Mouse (Mus musculus): ENCODE data around the gene Stk4. TPM values are rescaled to one million over a fixed set of nuclear protein-coding genes. Genes with fewer than 3 reads are reported as not detected.
A peak's percentile ranks its signal among the peaks of the same experiment; 100 is the strongest.

Stk4 gene
- 69.9 and 82.6 TPM in 2 replicates for polyA plus RNA-seq (2012; ENCODE audit: insufficient read depth, insufficient read length, missing spikeins)

- no peak for TF ChIP-seq CTCF (IDR thresholded peaks at IDR 0.05; ENCODE audit: low read depth, low read length)
- no peak for TF ChIP-seq POLR2A (IDR thresholded peaks at IDR 0.05; ENCODE audit: borderline replicate concordance, low read depth, low read length)
- peak within 1 kb of the TSS; percentile 88 for H3K27ac ChIP-seq (ENCODE audit: insufficient read depth, low read depth, low read length)
- H3K4me3 ChIP-seq (ENCODE audit: insufficient read depth, low read length): peak within 1 kb of the TSS; percentile 99
- peaks cover 15% of the 10 kb centered on the region for H3K4me1 ChIP-seq (ENCODE audit: control insufficient read depth, insufficient read depth, low read length)
Observed at GRCm38 (mm10) chr2:164070142-164070764, at the start of gene Stk4. Gene Stk4, plus strand, starts transcription at chr2:164070322.

- Histone ChIP-seq H3K4me3 (ENCODE audit: insufficient read depth, low read length) (no peak overlapping the region), H3K27ac (ENCODE audit: insufficient read depth, low read depth, low read length) (no peak overlapping the region), H3K4me1 (ENCODE audit: control insufficient read depth, insufficient read depth, low read length) (peaks cover 9% of the 10 kb centered on the region; the same call in 1 of the 2 replicates)
- TF ChIP-seq POLR2A (IDR thresholded peaks at IDR 0.05; ENCODE audit: borderline replicate concordance, low read depth, low read length) (no peak), CTCF (IDR thresholded peaks at IDR 0.05; ENCODE audit: low read depth, low read length) (no peak)
Observed at GRCm38 (mm10) chr2:164022104-164022503, 48.0 kb upstream of the Stk4 start.

GRCm38 (mm10) chr2:164025150-164025549 lies 45.0 kb upstream of the Stk4 start, which contains the start of gene Pabpc1l:
Gene Pabpc1l, plus strand, starts transcription at chr2:164025450.
- H3K27ac ChIP-seq (ENCODE audit: insufficient read depth, low read depth, low read length): no peak within 1 kb of the TSS
- no peak for TF ChIP-seq POLR2A (IDR thresholded peaks at IDR 0.05; ENCODE audit: borderline replicate concordance, low read depth, low read length)
- TF ChIP-seq CTCF (IDR thresholded peaks at IDR 0.05; ENCODE audit: low read depth, low read length): no peak
- H3K4me1 ChIP-seq (ENCODE audit: control insufficient read depth, insufficient read depth, low read length): 0 out of 2 replicates have a peak, but pooled peaks cover 2% of the 10 kb centered on the region
- H3K4me3 ChIP-seq (ENCODE audit: insufficient read depth, low read length): no peak within 1 kb of the TSS

DNA sequence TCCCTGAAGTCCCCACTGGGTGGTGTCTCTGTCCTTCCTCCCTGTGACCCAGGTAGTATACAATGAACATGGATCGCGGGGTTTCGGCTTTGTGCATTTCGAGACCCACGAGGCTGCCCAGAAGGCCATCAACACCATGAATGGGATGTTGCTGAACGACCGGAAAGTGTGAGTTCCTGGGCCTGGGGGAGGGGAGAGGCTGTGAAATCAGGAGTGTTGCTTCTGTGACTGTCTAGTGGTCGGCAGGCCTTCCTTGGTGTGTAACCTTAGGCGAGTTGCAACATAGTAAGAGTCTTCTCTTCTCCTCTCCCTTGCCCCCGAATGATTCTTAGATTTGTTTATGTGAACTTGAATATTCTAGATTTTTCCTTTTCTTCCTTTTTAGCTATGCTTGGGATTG lies 39.0 kb upstream of the Stk4 start:
- Histone ChIP-seq H3K27ac (ENCODE audit: insufficient read depth, low read depth, low read length) (no peak overlapping the region), H3K4me3 (ENCODE audit: insufficient read depth, low read length) (no peak overlapping the region), H3K4me1 (ENCODE audit: control insufficient read depth, insufficient read depth, low read length) (no peaks in the 10 kb centered on the region)
- TF ChIP-seq POLR2A (IDR thresholded peaks at IDR 0.05; ENCODE audit: borderline replicate concordance, low read depth, low read length) (no peak), CTCF (IDR thresholded peaks at IDR 0.05; ENCODE audit: low read depth, low read length) (no peak)

DNA sequence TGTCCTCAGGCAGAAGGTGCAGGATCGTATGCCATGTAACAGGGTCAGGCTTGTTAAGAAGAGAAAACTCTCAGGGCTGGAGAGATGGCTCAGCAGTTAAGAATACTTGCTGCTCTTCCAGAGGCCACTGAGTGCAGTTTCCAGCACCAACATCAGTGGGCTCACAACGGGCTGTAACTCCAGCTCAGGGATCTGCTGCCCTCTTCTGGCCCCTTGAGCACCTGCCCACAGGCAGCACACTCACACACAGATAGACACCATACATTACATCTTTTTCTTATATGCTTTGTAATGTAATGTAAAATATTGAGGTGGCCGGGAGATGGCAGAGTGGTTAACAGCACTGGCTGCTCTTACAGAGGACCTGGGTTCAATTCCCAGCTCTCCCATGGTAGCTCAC lies 37.1 kb upstream of the Stk4 start:
- no peak for TF ChIP-seq POLR2A (IDR thresholded peaks at IDR 0.05; ENCODE audit: borderline replicate concordance, low read depth, low read length)
- TF ChIP-seq CTCF (IDR thresholded peaks at IDR 0.05; ENCODE audit: low read depth, low read length): no peak
- H3K27ac ChIP-seq (ENCODE audit: insufficient read depth, low read depth, low read length): no peak overlapping the region
- H3K4me3 ChIP-seq (ENCODE audit: insufficient read depth, low read length): no peak overlapping the region
- no peaks in the 10 kb centered on the region for H3K4me1 ChIP-seq (ENCODE audit: control insufficient read depth, insufficient read depth, low read length)

GRCm38 (mm10) chr2:164036520-164037019 lies 33.6 kb upstream of the Stk4 start:
- H3K4me3 ChIP-seq (ENCODE audit: insufficient read depth, low read length): no peak overlapping the region
- no peak overlapping the region for H3K27ac ChIP-seq (ENCODE audit: insufficient read depth, low read depth, low read length)
- TF ChIP-seq CTCF (IDR thresholded peaks at IDR 0.05; ENCODE audit: low read depth, low read length) (no peak), POLR2A (IDR thresholded peaks at IDR 0.05; ENCODE audit: borderline replicate concordance, low read depth, low read length) (no peak)
- peaks cover 7% of the 10 kb centered on the region; the same call in 1 of the 2 replicates for H3K4me1 ChIP-seq (ENCODE audit: control insufficient read depth, insufficient read depth, low read length)

- peaks cover 7% of the 10 kb centered on the region; the same call in 1 of the 2 replicates for H3K4me1 ChIP-seq (ENCODE audit: control insufficient read depth, insufficient read depth, low read length)
- H3K27ac ChIP-seq (ENCODE audit: insufficient read depth, low read depth, low read length): no peak overlapping the region
- TF ChIP-seq CTCF (IDR thresholded peaks at IDR 0.05; ENCODE audit: low read depth, low read length) (no peak), POLR2A (IDR thresholded peaks at IDR 0.05; ENCODE audit: borderline replicate concordance, low read depth, low read length) (no peak)
- no peak overlapping the region for H3K4me3 ChIP-seq (ENCODE audit: insufficient read depth, low read length)
Observed at GRCm38 (mm10) chr2:164038407-164039028, 31.6 kb upstream of the Stk4 start.

DNA sequence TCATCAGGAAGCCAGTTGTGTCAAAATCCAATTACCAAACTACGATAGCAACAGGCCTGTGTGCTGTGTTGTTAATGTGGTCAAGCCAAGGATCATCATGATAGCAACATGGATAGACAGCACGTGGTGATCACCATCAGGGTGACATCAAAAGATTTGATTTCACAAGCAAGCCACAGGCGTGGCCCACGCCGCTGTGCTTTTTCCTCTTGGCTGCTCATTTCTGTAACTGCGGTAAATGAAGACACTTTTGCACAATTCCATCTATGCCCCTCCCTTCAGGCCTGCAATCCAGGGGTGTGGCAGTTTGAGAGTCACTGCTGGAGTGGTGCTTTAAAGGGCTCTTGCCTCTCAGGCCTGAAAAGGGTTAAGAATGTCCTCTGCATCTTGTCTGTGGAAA lies 29.2 kb upstream of the Stk4 start:
- Histone ChIP-seq H3K27ac (ENCODE audit: insufficient read depth, low read depth, low read length) (no peak overlapping the region), H3K4me3 (ENCODE audit: insufficient read depth, low read length) (no peak overlapping the region), H3K4me1 (ENCODE audit: control insufficient read depth, insufficient read depth, low read length) (peaks cover 7% of the 10 kb centered on the region; the same call in 1 of the 2 replicates)
- no peak for TF ChIP-seq POLR2A (IDR thresholded peaks at IDR 0.05; ENCODE audit: borderline replicate concordance, low read depth, low read length)
- no peak for TF ChIP-seq CTCF (IDR thresholded peaks at IDR 0.05; ENCODE audit: low read depth, low read length)

- Histone ChIP-seq H3K27ac (ENCODE audit: insufficient read depth, low read depth, low read length) (no peak overlapping the region), H3K4me1 (ENCODE audit: control insufficient read depth, insufficient read depth, low read length) (peaks cover 7% of the 10 kb centered on the region; the same call in 1 of the 2 replicates), H3K4me3 (ENCODE audit: insufficient read depth, low read length) (no peak overlapping the region)
- TF ChIP-seq CTCF (IDR thresholded peaks at IDR 0.05; ENCODE audit: low read depth, low read length) (no peak), POLR2A (IDR thresholded peaks at IDR 0.05; ENCODE audit: borderline replicate concordance, low read depth, low read length) (no peak)
Observed at GRCm38 (mm10) chr2:164041523-164041922, 28.6 kb upstream of the Stk4 start.

DNA sequence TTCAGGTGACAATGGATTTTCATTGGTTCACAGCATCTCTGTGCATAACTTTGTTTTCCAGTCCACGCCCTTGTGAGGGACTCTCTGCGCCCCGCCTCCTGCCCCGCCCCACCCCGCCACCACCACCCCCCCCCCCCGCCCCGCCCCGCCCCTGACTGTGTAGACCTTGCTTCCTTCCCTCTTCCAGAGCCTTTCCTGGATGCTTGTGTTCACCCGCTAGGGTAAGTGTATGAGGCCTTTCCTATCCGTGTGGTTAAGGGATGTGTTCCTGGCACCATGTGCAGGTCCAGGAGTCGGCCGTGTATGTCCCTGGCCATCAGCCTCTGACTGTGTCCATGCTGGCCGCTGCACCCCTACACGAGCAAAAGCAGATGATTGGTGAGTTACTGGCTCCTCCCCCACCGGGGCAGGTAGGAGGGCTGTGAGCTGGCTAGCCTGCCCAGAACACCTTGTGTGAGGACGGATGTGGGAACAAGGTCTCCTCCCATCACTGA lies 22.9 kb upstream of the Stk4 start:
- no peak for TF ChIP-seq POLR2A (IDR thresholded peaks at IDR 0.05; ENCODE audit: borderline replicate concordance, low read depth, low read length)
- TF ChIP-seq CTCF (IDR thresholded peaks at IDR 0.05; ENCODE audit: low read depth, low read length): no peak
- Histone ChIP-seq H3K27ac (ENCODE audit: insufficient read depth, low read depth, low read length) (no peak overlapping the region), H3K4me1 (ENCODE audit: control insufficient read depth, insufficient read depth, low read length) (peaks cover 6% of the 10 kb centered on the region), H3K4me3 (ENCODE audit: insufficient read depth, low read length) (peak overlapping the region; percentile 53)
